Mouse (Mus musculus): ENCODE data around the gene Arhgap30. TPM values are rescaled to one million over a fixed set of nuclear protein-coding genes. Genes with fewer than 3 reads are reported as not detected.

Gene Arhgap30
- polyA plus RNA-seq, 1 experiment from 2014 or later, result 0.72 TPM

GRCm38 (mm10) chr1:171459791-171460190 lies 71.0 kb downstream of the Arhgap30 start:
- WGBS, result 52% methylated on average over 5 of the region's 5 CpGs
- H3K27ac ChIP-seq (replicated peaks), result no peak overlapping the region

More at GRCm38 (mm10) chr1:171459791-171460190, 71.0 kb downstream of the Arhgap30 start:
- Histone ChIP-seq H3K36me3 (replicated peaks) (peaks cover 21% of the 10 kb centered on the region), H3K4me1 (peaks cover 10% of the 10 kb centered on the region), H3K27me3 (replicated peaks; ENCODE audit: low read depth, poor library complexity, severe bottlenecking) (no peaks in the 10 kb centered on the region), H3K4me3 (no peak overlapping the region), H3K9me3 (no peaks in the 10 kb centered on the region)
- DNase-seq (ENCODE audit: low spot score), result no peak

Other genes starting within 250 kb of the Arhgap30 start
- 260 and 264 TPM in 2 replicates for gene Sdhc, start 238.4 kb upstream of the Arhgap30 start, polyA plus RNA-seq (2016; fragmentation: Nextera tagmentation; extraction: Ambion mirVana)
- 0.48 and 0.91 TPM in 2 replicates for gene Mpz, start 238.2 kb upstream of the Arhgap30 start, polyA plus RNA-seq (2016; fragmentation: Nextera tagmentation; extraction: Ambion mirVana)
- 5.2 and 6.7 TPM in 2 replicates for gene Pcp4l1, start 192.7 kb upstream of the Arhgap30 start, polyA plus RNA-seq (2016; fragmentation: Nextera tagmentation; extraction: Ambion mirVana)
- gene Nr1i3, start 175.0 kb upstream of the Arhgap30 start, polyA plus RNA-seq (2016; fragmentation: Nextera tagmentation; extraction: Ambion mirVana), result 0.21 TPM in 2 replicates
- gene Tomm40l, start 166.4 kb upstream of the Arhgap30 start, polyA plus RNA-seq (2016; fragmentation: Nextera tagmentation; extraction: Ambion mirVana), result 32.4 and 33.3 TPM in 2 replicates
- 2.7 and 3.1 TPM in 2 replicates for gene Apoa2, start 163.9 kb upstream of the Arhgap30 start, polyA plus RNA-seq (2016; fragmentation: Nextera tagmentation; extraction: Ambion mirVana)
- gene Fcer1g, start 154.6 kb upstream of the Arhgap30 start, polyA plus RNA-seq (2016; fragmentation: Nextera tagmentation; extraction: Ambion mirVana), result 12.4 and 16.5 TPM in 2 replicates
- gene Adamts4, start 138.5 kb upstream of the Arhgap30 start, polyA plus RNA-seq (2016; fragmentation: Nextera tagmentation; extraction: Ambion mirVana), result 11.8 and 12.7 TPM in 2 replicates
- gene Ndufs2, start 137.6 kb upstream of the Arhgap30 start, polyA plus RNA-seq (2016; fragmentation: Nextera tagmentation; extraction: Ambion mirVana), result 269 and 279 TPM in 2 replicates
- 68.7 and 70.8 TPM in 2 replicates for gene B4galt3, start 118.6 kb upstream of the Arhgap30 start, polyA plus RNA-seq (2016; fragmentation: Nextera tagmentation; extraction: Ambion mirVana)
- 52.0 and 57.5 TPM in 2 replicates for gene Ppox, start 107.8 kb upstream of the Arhgap30 start, polyA plus RNA-seq (2016; fragmentation: Nextera tagmentation; extraction: Ambion mirVana)
- gene Usp21, start 101.0 kb upstream of the Arhgap30 start, polyA plus RNA-seq (2016; fragmentation: Nextera tagmentation; extraction: Ambion mirVana), result 106 and 107 TPM in 2 replicates
- gene Ufc1, start 93.9 kb upstream of the Arhgap30 start, polyA plus RNA-seq (2016; fragmentation: Nextera tagmentation; extraction: Ambion mirVana), result 100 and 105 TPM in 2 replicates
- 50.3 and 50.4 TPM in 2 replicates for gene Dedd, start 59.8 kb upstream of the Arhgap30 start, polyA plus RNA-seq (2016; fragmentation: Nextera tagmentation; extraction: Ambion mirVana)
- 33.6 and 36.8 TPM in 2 replicates for gene Nit1, start 43.3 kb upstream of the Arhgap30 start, polyA plus RNA-seq (2016; fragmentation: Nextera tagmentation; extraction: Ambion mirVana)
- 156 TPM in 2 replicates for gene Pfdn2, start 43.3 kb upstream of the Arhgap30 start, polyA plus RNA-seq (2016; fragmentation: Nextera tagmentation; extraction: Ambion mirVana)
- gene Klhdc9, start 28.2 kb upstream of the Arhgap30 start, polyA plus RNA-seq (2016; fragmentation: Nextera tagmentation; extraction: Ambion mirVana), result 1.2 and 1.6 TPM in 2 replicates
- 2.6 and 4.6 TPM in 2 replicates for gene Nectin4, start 18.9 kb upstream of the Arhgap30 start, polyA plus RNA-seq (2016; fragmentation: Nextera tagmentation; extraction: Ambion mirVana)
- 138 and 139 TPM in 2 replicates for gene Usf1, start 22.4 kb downstream of the Arhgap30 start, polyA plus RNA-seq (2016; fragmentation: Nextera tagmentation; extraction: Ambion mirVana)
- gene Tstd1, start 29.9 kb downstream of the Arhgap30 start, polyA plus RNA-seq (2016; fragmentation: Nextera tagmentation; extraction: Ambion mirVana), result 6.0 and 9.0 TPM in 2 replicates
- gene F11r, start 48.6 kb downstream of the Arhgap30 start, polyA plus RNA-seq (2016; fragmentation: Nextera tagmentation; extraction: Ambion mirVana), result 34.7 and 37.6 TPM in 2 replicates
- 7.4 and 9.3 TPM in 2 replicates for gene Alyref2, start 114.5 kb downstream of the Arhgap30 start, polyA plus RNA-seq (2016; fragmentation: Nextera tagmentation; extraction: Ambion mirVana)
- gene Itln1, start 146.3 kb downstream of the Arhgap30 start, polyA plus RNA-seq (2016; fragmentation: Nextera tagmentation; extraction: Ambion mirVana), result not detected in 2 replicates
- 0.19 TPM in 1 of 2 replicates, not detected in the other for gene Cd244a, start 170.2 kb downstream of the Arhgap30 start, polyA plus RNA-seq (2016; fragmentation: Nextera tagmentation; extraction: Ambion mirVana)
- 0.06 and 0.07 TPM in 2 replicates for gene Ly9, start 218.5 kb downstream of the Arhgap30 start, polyA plus RNA-seq (2016; fragmentation: Nextera tagmentation; extraction: Ambion mirVana)